Mouse (Mus musculus) kidney, postnatal 0 days (tissue): ENCODE results near the gene Mrm3. TPM values are rescaled to one million over a fixed set of nuclear protein-coding genes. Genes with fewer than 3 reads are reported as not detected.

ENCODE experiments used
- ATAC-seq: fragments of 200-750 bp; cut with Nextera tagmentation; replicated peaks from 2 replicates; pipeline ENCODE4 v1.8.0; 2017; ENCODE audit warnings: low read depth, moderate number of reproducible peaks, moderate TSS enrichment, moderate library complexity; ENCODE audit not compliant: low FRiP score
- DNase-seq: peaks from one replicate; pipeline ENCODE4 v3.0.0-alpha.2; 2016; ENCODE audit warnings: low spot score
- H3K27ac ChIP-seq: fragments of 300-500 bp; sonication (generic); 2 replicates; pipeline ENCODE4 v1.5.1; 2014; ENCODE audit warnings: mild to moderate bottlenecking
- H3K27me3 ChIP-seq: fragments of 300-500 bp; sonication (generic); 2 replicates; pipeline ENCODE4 v1.6.1; 2014; ENCODE audit warnings: low read length, mixed read lengths; ENCODE audit not compliant: insufficient read depth
- H3K36me3 ChIP-seq: fragments of 300-500 bp; sonication (generic); 2 replicates; pipeline ENCODE4 v1.6.1; 2014; ENCODE audit warnings: low read length, mixed read lengths; ENCODE audit not compliant: insufficient read depth
- H3K4me1 ChIP-seq: fragments of 300-500 bp; sonication (generic); replicated peaks from 2 replicates; pipeline ENCODE4 v1.6.1; 2014; ENCODE audit warnings: antibody characterized with exemption, low read length, mixed read lengths; ENCODE audit not compliant: insufficient read depth
- H3K4me2 ChIP-seq: fragments of 300-500 bp; sonication (generic); 2 replicates; pipeline ENCODE4 v1.6.1; 2014; ENCODE audit warnings: mild to moderate bottlenecking, low read length, moderate library complexity, mixed read lengths
- H3K4me3 ChIP-seq: fragments of 300-500 bp; sonication (generic); replicated peaks from 2 replicates; pipeline ENCODE4 v1.5.1; 2014; ENCODE audit warnings: low read depth, low read length
- H3K9ac ChIP-seq: fragments of 300-500 bp; sonication (generic); 2 replicates; pipeline ENCODE4 v1.6.1; 2014; ENCODE audit warnings: low read depth, low read length
- H3K9me3 ChIP-seq: fragments of 300-500 bp; sonication (generic); replicated peaks from 2 replicates; pipeline ENCODE4 v1.6.1; 2016; ENCODE audit warnings: low read length, inconsistent platforms, mixed read lengths
- CTCF ChIP-seq: IDR thresholded peaks from 2 replicates; pipeline ENCODE4 v1.5.1; 2016; ENCODE audit warnings: antibody characterized with exemption, low read depth, mild to moderate bottlenecking, moderate library complexity
- WGBS: fragments of 180-500 bp; shearing (Covaris S2); extraction: QIAGEN DNeasy Blood & Tissue Kit; methylation state at CpG from one replicate; pipeline ENCODE4 v1.1.7; 2014; 5-methylcytosine and 5-hydroxymethylcytosine counted together
- polyA plus RNA-seq: library from polyadenylated mRNA; unstranded; fragments of >200 nt; fragmentation: Nextera tagmentation; extraction: Ambion mirVana; gene quantifications from 2 replicates; pipeline ENCODE4 v1.2.1, GENCODE M21; 2015

Mrm3 gene
- polyA plus RNA-seq, 1 experiment from 2014 or later: 21.2 TPM

GRCm38 (mm10) chr11:76217390-76217800, 26.1 kb upstream of the Mrm3 start, which contains the start of the genes Dbil5 and Gemin4:
Dbil5 (plus strand) TSS chr11:76217608.
Gemin4 (minus strand) TSS chr11:76217664.
- Histone ChIP-seq H3K9me3 (no peaks in the 10 kb centered on the region), H3K4me1 (0 out of 2 replicates have a peak, but pooled peaks cover 6% of the 10 kb centered on the region), H3K9ac (peak within 1 kb of the TSS; percentile 90), H3K27ac (peak within 1 kb of the TSS; percentile 87), H3K36me3 (peaks cover 18% of the 10 kb centered on the region), H3K4me3 (peak within 1 kb of the TSS; percentile 70), H3K27me3 (no peaks in the 10 kb centered on the region), H3K4me2 (peak within 1 kb of the TSS; percentile 73)
- peak; percentile 97 for ATAC-seq
- TF ChIP-seq CTCF: peak; percentile 97
- under 1% methylated on average over 35 of the region's 35 CpGs for WGBS
- DNase-seq: peak; percentile 99

- DNase-seq (no peak), ATAC-seq (no peak)
- Histone ChIP-seq H3K36me3 (peaks cover 17% of the 10 kb centered on the region), H3K4me2 (no peak overlapping the region), H3K9ac (no peak overlapping the region), H3K27me3 (no peaks in the 10 kb centered on the region), H3K27ac (no peak overlapping the region), H3K4me1 (no peaks in the 10 kb centered on the region), H3K4me3 (no peak overlapping the region), H3K9me3 (no peaks in the 10 kb centered on the region)
- no peak for TF ChIP-seq CTCF
- WGBS: 91% methylated on average over 5 of the region's 5 CpGs
These were observed 18.9 kb upstream of the Mrm3 start for GRCm38 (mm10) chr11:76224631-76225030.

GRCm38 (mm10) chr11:76225051-76225450, 18.5 kb upstream of the Mrm3 start:
- Histone ChIP-seq H3K9ac (no peak overlapping the region), H3K4me3 (no peak overlapping the region), H3K4me1 (no peaks in the 10 kb centered on the region), H3K27ac (no peak overlapping the region), H3K9me3 (no peaks in the 10 kb centered on the region), H3K4me2 (no peak overlapping the region), H3K36me3 (peaks cover 17% of the 10 kb centered on the region), H3K27me3 (no peaks in the 10 kb centered on the region)
- no peak for ATAC-seq
- no peak for DNase-seq
- TF ChIP-seq CTCF: no peak

- Histone ChIP-seq H3K4me2 (no peak overlapping the region), H3K36me3 (peaks cover 48% of the 10 kb centered on the region), H3K9ac (no peak overlapping the region), H3K27ac (no peak overlapping the region), H3K4me3 (no peak overlapping the region), H3K9me3 (no peaks in the 10 kb centered on the region), H3K4me1 (no peaks in the 10 kb centered on the region), H3K27me3 (no peaks in the 10 kb centered on the region)
- DNase-seq: no peak
- ATAC-seq: no peak
- TF ChIP-seq CTCF: no peak
- 92% methylated on average over 3 of the region's 3 CpGs for WGBS
These were observed 7.4 kb upstream of the Mrm3 start for GRCm38 (mm10) chr11:76236136-76236535.

GRCm38 (mm10) chr11:76239750-76240149, 3.8 kb upstream of the Mrm3 start:
- Histone ChIP-seq H3K36me3 (peaks cover 20% of the 10 kb centered on the region), H3K27me3 (no peaks in the 10 kb centered on the region), H3K4me1 (peaks cover 9% of the 10 kb centered on the region), H3K9me3 (no peaks in the 10 kb centered on the region), H3K4me3 (no peak overlapping the region), H3K4me2 (no peak overlapping the region), H3K9ac (no peak overlapping the region), H3K27ac (no peak overlapping the region)
- WGBS: 99% methylated on average over 2 of the region's 2 CpGs
- TF ChIP-seq CTCF: no peak
- no peak for DNase-seq
- ATAC-seq: no peak

GRCm38 (mm10) chr11:76243811-76244546, 464 bp downstream of the Mrm3 start:
- WGBS: 2% methylated on average over 34 of the region's 34 CpGs
- peak; percentile 57 for ATAC-seq
- H3K27me3 ChIP-seq: no peaks in the 10 kb centered on the region
- no peak for TF ChIP-seq CTCF
- H3K4me2 ChIP-seq: peak overlapping the region; percentile 76
- H3K9ac ChIP-seq: peak overlapping the region; percentile 83
- peaks cover 9% of the 10 kb centered on the region for H3K4me1 ChIP-seq
- peak overlapping the region; percentile 73; the same call in 1 of the 2 replicates for H3K27ac ChIP-seq
- H3K36me3 ChIP-seq: peaks cover 12% of the 10 kb centered on the region; the same call in 1 of the 2 replicates
- peak overlapping the region; percentile 76 for H3K4me3 ChIP-seq
- H3K9me3 ChIP-seq: no peaks in the 10 kb centered on the region
- DNase-seq: no peak
